9 mouse cellular contexts compared by ENCODE assay signal in genomic region chr7:141291921-141292582, GRCm38 (mm10). TPM values are rescaled to one million over a fixed set of nuclear protein-coding genes. Genes with fewer than 3 reads are reported as not detected.
DNase-seq lines count a peak whose midpoint lies in the region; ATAC-seq lines count a peak whose summit lies in the region.
"Had no signal": no experiment of that assay in that cellular context is flagged by ENCODE, and none has a peak within 500 bp of the region (broad histone marks: within the 10 kb centered on the region; RNA-seq: fewer than 3 reads in every experiment).

Gene Drd4, plus strand, starts transcription at chr7:141292006.

- H3K4me2 ChIP-seq in hindbrain, embryonic 15.5 days = peak within 1 kb of the TSS; percentile 99
- peak within 1 kb of the TSS; percentile 90 for H3K4me2 ChIP-seq in midbrain, embryonic 13.5 days (replicated peaks)

- DNase-seq in left cerebral cortex, postnatal 14 days (ENCODE audit: low spot score in 2 of 2) = peak; percentile 24 to 42
- DNase-seq in left cerebral cortex, adult 9 months (ENCODE audit: low spot score in 2 of 2) = no peak
- peak; percentile 68 for DNase-seq in embryo, embryonic 9.5 days (ENCODE audit: extremely low spot score)
- DNase-seq in yolk sac, embryonic 10.5 days (ENCODE audit: low spot score) = peak; percentile 35
- no peak for DNase-seq in layer of hippocampus, postnatal 25 days (ENCODE audit: extremely low spot score in 1 of 2, low spot score in 1 of 2)
- no peak for DNase-seq in cerebellum, adult 11 months

- H3K27me3 ChIP-seq in hindbrain, embryonic 15.5 days = peaks cover 57% of the 10 kb centered on the region
- H3K27me3 ChIP-seq in midbrain, embryonic 13.5 days = peaks cover 68% of the 10 kb centered on the region

- ATAC-seq in hindbrain, embryonic 15.5 days (ENCODE audit: low FRiP score, low read depth) = peak; percentile 53; the same call in 1 of the 2 replicates
- ATAC-seq in midbrain, embryonic 13.5 days = peak; percentile 66

- H3K4me1 ChIP-seq in hindbrain, embryonic 15.5 days (replicated peaks) = peaks cover 34% of the 10 kb centered on the region
- H3K4me1 ChIP-seq in midbrain, embryonic 13.5 days (replicated peaks) = peaks cover 34% of the 10 kb centered on the region

- H3K27ac ChIP-seq in hindbrain, embryonic 15.5 days (replicated peaks) = no peak within 1 kb of the TSS
- H3K27ac ChIP-seq in midbrain, embryonic 13.5 days = no peak within 1 kb of the TSS

- peak within 1 kb of the TSS; percentile 61 for H3K9ac ChIP-seq in hindbrain, embryonic 15.5 days
- peak within 1 kb of the TSS; percentile 73 for H3K9ac ChIP-seq in midbrain, embryonic 13.5 days (replicated peaks)

- H3K36me3 ChIP-seq in hindbrain, embryonic 15.5 days = peaks cover 4% of the 10 kb centered on the region
- peaks cover 6% of the 10 kb centered on the region for H3K36me3 ChIP-seq in midbrain, embryonic 13.5 days

- peak within 1 kb of the TSS; percentile 57 for H3K4me3 ChIP-seq in hindbrain, embryonic 15.5 days
- H3K4me3 ChIP-seq in midbrain, embryonic 13.5 days (replicated peaks) = peak within 1 kb of the TSS; percentile 51

- H3K9me3 ChIP-seq in hindbrain, embryonic 15.5 days = no peaks in the 10 kb centered on the region
- no peaks in the 10 kb centered on the region for H3K9me3 ChIP-seq in midbrain, embryonic 13.5 days

- WGBS in hindbrain, embryonic 15.5 days = 2% methylated on average over 46 of the region's 46 CpGs
- WGBS in midbrain, embryonic 13.5 days = 1% methylated on average over 46 of the region's 46 CpGs

- intact Hi-C loops in left cerebral cortex, postnatal 14 days (cut with DNase I) = no loop called here

RNA-seq across cellular contexts. Expression of gene Drd4, which starts in this region (rescaled TPM):
- under 1 TPM; 0.15 to 0.27 TPM for total RNA-seq in left cerebral cortex, postnatal 14 days (2021)
- polyA plus RNA-seq in hindbrain, embryonic 15.5 days (2015; fragmentation: Nextera tagmentation; extraction: Ambion mirVana) = 0.64 and 0.90 TPM in 2 replicates
- polyA plus RNA-seq in midbrain, embryonic 13.5 days (2015; fragmentation: Nextera tagmentation; extraction: Ambion mirVana) = 0.43 and 0.68 TPM in 2 replicates
- under 1 TPM in 1 of 2 experiments, not detected in 1; 0.12 TPM for total RNA-seq in layer of hippocampus, postnatal 25 days (2021)
- total RNA-seq: neutrophil, adult 5-6 weeks had no signal

Comparison
In these comparisons a context has a peak if more than half of its experiments do, and no peak if none do; other contexts are left out.
1. Peak in DNase-seq in left cerebral cortex, postnatal 14 days; RNA of the gene not detected or under 1 TPM.
2. Peak in ATAC-seq, H3K4me3 ChIP-seq, H3K9ac ChIP-seq and H3K4me2 ChIP-seq in hindbrain, embryonic 15.5 days; RNA of the gene not detected or under 1 TPM.
3. Peak in ATAC-seq, H3K4me3 ChIP-seq, H3K9ac ChIP-seq and H3K4me2 ChIP-seq in midbrain, embryonic 13.5 days; RNA of the gene not detected or under 1 TPM.
4. DNase-seq: peak in embryo, embryonic 9.5 days (single experiment) and yolk sac, embryonic 10.5 days (single experiment); none in left cerebral cortex, adult 9 months (0 of 2), layer of hippocampus, postnatal 25 days (0 of 2) and cerebellum, adult 11 months (single experiment).